ENCODE assay signal across 8 mouse cellular contexts in genomic region chr3:108562777-108563271, GRCm38 (mm10). TPM values are rescaled to one million over a fixed set of nuclear protein-coding genes. Genes with fewer than 3 reads are reported as not detected.
DNase-seq lines count a peak whose midpoint lies in the region; ATAC-seq and TF ChIP-seq lines count a peak whose summit lies in the region.

No protein-coding gene starts in this region.

- H3K9me3 ChIP-seq in hindbrain, embryonic 10.5 days = no peaks in the 10 kb centered on the region
- H3K9me3 ChIP-seq in midbrain, postnatal 0 days (ENCODE audit: low read length) = no peaks in the 10 kb centered on the region

- H3K27ac ChIP-seq in testis, adult 2 months (ENCODE audit: control insufficient read depth, insufficient read depth, low read depth, low read length) = peak overlapping the region; percentile 83
- peak overlapping the region; percentile 82 for H3K27ac ChIP-seq in embryonic fibroblast, embryonic 13.5 days (ENCODE audit: insufficient read depth, low read length)
- peak overlapping the region; percentile 93 for H3K27ac ChIP-seq in hindbrain, embryonic 10.5 days
- H3K27ac ChIP-seq in liver, adult 2 months (replicated peaks; ENCODE audit: insufficient read depth, low read depth, low read length) = peak overlapping the region; percentile 64
- H3K27ac ChIP-seq in midbrain, postnatal 0 days (ENCODE audit: low read depth, low read length) = peak overlapping the region; percentile 93

- H3K4me3 ChIP-seq in testis, adult 2 months (ENCODE audit: control insufficient read depth, low read depth, low read length) = peak overlapping the region; percentile 98
- H3K4me3 ChIP-seq in embryonic fibroblast, embryonic 13.5 days (ENCODE audit: insufficient read depth, low read length) = peak overlapping the region; percentile 31
- H3K4me3 ChIP-seq in hindbrain, embryonic 10.5 days = peak overlapping the region; percentile 87
- H3K4me3 ChIP-seq in liver, adult 2 months (ENCODE audit: insufficient read depth, low read depth, low read length) = peak overlapping the region; percentile 45
- H3K4me3 ChIP-seq in midbrain, postnatal 0 days (ENCODE audit: low read depth, low read length) = peak overlapping the region; percentile 83

- H3K27me3 ChIP-seq in testis, adult 2 months (ENCODE audit: control insufficient read depth, insufficient read depth, low read length) = no peaks in the 10 kb centered on the region
- no peaks in the 10 kb centered on the region for H3K27me3 ChIP-seq in hindbrain, embryonic 10.5 days (ENCODE audit: insufficient read depth, poor library complexity, severe bottlenecking)
- H3K27me3 ChIP-seq in liver, adult 2 months (ENCODE audit: control insufficient read depth, insufficient read depth, low read length) = no peaks in the 10 kb centered on the region
- H3K27me3 ChIP-seq in midbrain, postnatal 0 days (ENCODE audit: insufficient read depth, low read length) = no peaks in the 10 kb centered on the region

- peak overlapping the region; percentile 66 for H3K9ac ChIP-seq in liver, adult 2 months (ENCODE audit: low read depth, low read length)
- no peak overlapping the region; the same call in 1 of the 2 replicates for H3K9ac ChIP-seq in midbrain, postnatal 0 days (replicated peaks; ENCODE audit: low read length, poor library complexity, severe bottlenecking)

- H3K36me3 ChIP-seq in testis, adult 2 months (ENCODE audit: control insufficient read depth, insufficient read depth, low read length) = no peaks in the 10 kb centered on the region; the same call in 1 of the 2 replicates
- peaks cover 26% of the 10 kb centered on the region for H3K36me3 ChIP-seq in hindbrain, embryonic 10.5 days
- H3K36me3 ChIP-seq in liver, adult 2 months (ENCODE audit: control insufficient read depth, insufficient read depth, low read length) = peaks cover 14% of the 10 kb centered on the region; the same call in 1 of the 2 replicates
- peaks cover 13% of the 10 kb centered on the region; the same call in 1 of the 2 replicates for H3K36me3 ChIP-seq in midbrain, postnatal 0 days (ENCODE audit: insufficient read depth, low read length)

- peak overlapping the region; percentile 53 for H3K4me2 ChIP-seq in midbrain, postnatal 0 days (ENCODE audit: low read depth, low read length, poor library complexity, severe bottlenecking)

- H3K79me2 ChIP-seq in liver, adult 2 months (ENCODE audit: control insufficient read depth, insufficient read depth, low read length) = peaks cover 2% of the 10 kb centered on the region; the same call in 1 of the 2 replicates

- no peak for TF ChIP-seq POLR2A in testis, adult 2 months (IDR thresholded peaks at IDR 0.05; ENCODE audit: control insufficient read depth, low read depth, low read length)
- TF ChIP-seq POLR2A in embryonic fibroblast, embryonic 13.5 days (IDR thresholded peaks at IDR 0.05; ENCODE audit: low read depth, low read length) = no peak; the same call in 1 of the 2 replicates
- TF ChIP-seq POLR2A in liver, adult 2 months (IDR thresholded peaks at IDR 0.05; ENCODE audit: extremely low read depth, insufficient read depth, low read length) = no peak

- ATAC-seq in midbrain, postnatal 0 days (ENCODE audit: low FRiP score) = peak; percentile 80

- no peaks in the 10 kb centered on the region; the same call in 1 of the 2 replicates for H3K4me1 ChIP-seq in testis, adult 2 months (ENCODE audit: control insufficient read depth, insufficient read depth, low read length)
- no peaks in the 10 kb centered on the region for H3K4me1 ChIP-seq in embryonic fibroblast, embryonic 13.5 days (ENCODE audit: control insufficient read depth, insufficient read depth, low read length)
- peaks cover 31% of the 10 kb centered on the region for H3K4me1 ChIP-seq in hindbrain, embryonic 10.5 days (replicated peaks)
- H3K4me1 ChIP-seq in liver, adult 2 months (ENCODE audit: control insufficient read depth, insufficient read depth, low read length) = peaks cover 6% of the 10 kb centered on the region; the same call in 1 of the 2 replicates
- H3K4me1 ChIP-seq in midbrain, postnatal 0 days (ENCODE audit: insufficient read depth, low read length) = no peaks in the 10 kb centered on the region

- 14% methylated on average over 15 of the region's 15 CpGs for WGBS in hindbrain, embryonic 10.5 days
- WGBS in liver, adult 2 months = 7% methylated on average over 15 of the region's 15 CpGs
- 14% methylated on average over 15 of the region's 15 CpGs for WGBS in midbrain, postnatal 0 days

- no peak for TF ChIP-seq CTCF in testis, adult 2 months (IDR thresholded peaks at IDR 0.05; ENCODE audit: control insufficient read depth, insufficient read depth, insufficient replicate concordance, low read depth, low read length)
- no peak for TF ChIP-seq CTCF in embryonic fibroblast, embryonic 13.5 days (IDR thresholded peaks at IDR 0.05; ENCODE audit: borderline replicate concordance, insufficient read depth, low read length)
- no peak for TF ChIP-seq CTCF in liver, adult 2 months (IDR thresholded peaks at IDR 0.05; ENCODE audit: low read depth, low read length)
- peak; percentile 62 for TF ChIP-seq CTCF in midbrain, postnatal 0 days (IDR thresholded peaks at IDR 0.05)

- no peak for DNase-seq in testis, postnatal 10 days (ENCODE audit: low spot score)
- no peak for DNase-seq in hindbrain, embryonic 10.5 days (ENCODE audit: low spot score)
- DNase-seq in liver, adult 2 months (ENCODE audit: extremely low read depth, low read depth, low spot score) = no peak
- peak; percentile 76 for DNase-seq in midbrain, postnatal 0 days (ENCODE audit: low spot score)
- DNase-seq in frontal cortex, postnatal 25 days (ENCODE audit: low spot score in 2 of 2) = no peak
- no peak for DNase-seq in right cerebral cortex, postnatal 25 days

RNA-seq across cellular contexts. Expression of gene Tmem167b, which starts 0.6 kb away (rescaled TPM):
- 3.2 and 4.0 TPM in 2 replicates for polyA plus RNA-seq in testis, adult 2 months (2012; rRNA removed)
- 63.4 and 72.1 TPM in 2 replicates for polyA plus RNA-seq in embryonic fibroblast, embryonic 13.5 days (2011; ENCODE audit: insufficient read length, low read depth, missing spikeins)
- polyA plus RNA-seq in hindbrain, embryonic 10.5 days (2016; fragmentation: Nextera tagmentation; extraction: Ambion mirVana) = 37.7 and 42.4 TPM in 2 replicates
- total RNA-seq in liver, adult 2 months (2014; rRNA removed) = 25.0 and 25.7 TPM in 2 replicates
- polyA plus RNA-seq in liver, adult 2 months (2012; rRNA removed) = 2.7 and 3.3 TPM in 2 replicates
- 35.6 and 50.2 TPM in 2 replicates for total RNA-seq in midbrain, postnatal 0 days (2014; rRNA removed)
- 40.4 and 41.7 TPM in 2 replicates for polyA plus RNA-seq in midbrain, postnatal 0 days (2015; fragmentation: Nextera tagmentation; extraction: Ambion mirVana)

RNA-seq across cellular contexts. Expression of gene Taf13, which starts 8.7 kb away (rescaled TPM):
- 7.3 and 12.1 TPM in 2 replicates for polyA plus RNA-seq in testis, adult 2 months (2012; rRNA removed)
- 33.9 and 37.0 TPM in 2 replicates for polyA plus RNA-seq in embryonic fibroblast, embryonic 13.5 days (2011; ENCODE audit: insufficient read length, low read depth, missing spikeins)
- 64.2 and 67.8 TPM in 2 replicates for polyA plus RNA-seq in hindbrain, embryonic 10.5 days (2016; fragmentation: Nextera tagmentation; extraction: Ambion mirVana)
- total RNA-seq in liver, adult 2 months (2014; rRNA removed) = 7.3 and 9.9 TPM in 2 replicates
- polyA plus RNA-seq in liver, adult 2 months (2012; rRNA removed) = 2.5 and 3.0 TPM in 2 replicates
- 7.0 and 11.3 TPM in 2 replicates for total RNA-seq in midbrain, postnatal 0 days (2014; rRNA removed)
- polyA plus RNA-seq in midbrain, postnatal 0 days (2015; fragmentation: Nextera tagmentation; extraction: Ambion mirVana) = 43.2 and 44.1 TPM in 2 replicates

RNA-seq across cellular contexts. Expression of gene 5330417C22Rik, which starts 26.5 kb away (rescaled TPM):
- polyA plus RNA-seq in testis, adult 2 months (2012; rRNA removed) = 144 and 149 TPM in 2 replicates
- not detected in 2 replicates for polyA plus RNA-seq in embryonic fibroblast, embryonic 13.5 days (2011; ENCODE audit: insufficient read length, low read depth, missing spikeins)
- 1.4 and 2.3 TPM in 2 replicates for polyA plus RNA-seq in hindbrain, embryonic 10.5 days (2016; fragmentation: Nextera tagmentation; extraction: Ambion mirVana)
- total RNA-seq in liver, adult 2 months (2014; rRNA removed) = 0.55 and 0.60 TPM in 2 replicates
- polyA plus RNA-seq in liver, adult 2 months (2012; rRNA removed) = 0.20 and 0.45 TPM in 2 replicates
- 10.1 and 16.1 TPM in 2 replicates for total RNA-seq in midbrain, postnatal 0 days (2014; rRNA removed)
- 19.8 and 22.9 TPM in 2 replicates for polyA plus RNA-seq in midbrain, postnatal 0 days (2015; fragmentation: Nextera tagmentation; extraction: Ambion mirVana)

RNA-seq across cellular contexts. Expression of gene Wdr47, which starts 28.3 kb away (rescaled TPM):
- 11.2 and 14.3 TPM in 2 replicates for polyA plus RNA-seq in testis, adult 2 months (2012; rRNA removed)
- polyA plus RNA-seq in embryonic fibroblast, embryonic 13.5 days (2011; ENCODE audit: insufficient read length, low read depth, missing spikeins) = 17.9 and 18.2 TPM in 2 replicates
- 22.6 and 35.1 TPM in 2 replicates for polyA plus RNA-seq in hindbrain, embryonic 10.5 days (2016; fragmentation: Nextera tagmentation; extraction: Ambion mirVana)
- 1.2 and 1.7 TPM in 2 replicates for total RNA-seq in liver, adult 2 months (2014; rRNA removed)
- polyA plus RNA-seq in liver, adult 2 months (2012; rRNA removed) = 0.50 and 0.73 TPM in 2 replicates
- total RNA-seq in midbrain, postnatal 0 days (2014; rRNA removed) = 77.6 and 84.9 TPM in 2 replicates
- polyA plus RNA-seq in midbrain, postnatal 0 days (2015; fragmentation: Nextera tagmentation; extraction: Ambion mirVana) = 80.1 and 86.0 TPM in 2 replicates

RNA-seq across cellular contexts. Expression of gene 1700013F07Rik, which starts 28.9 kb away (rescaled TPM):
- 680 and 743 TPM in 2 replicates for polyA plus RNA-seq in testis, adult 2 months (2012; rRNA removed)
- polyA plus RNA-seq in embryonic fibroblast, embryonic 13.5 days (2011; ENCODE audit: insufficient read length, low read depth, missing spikeins) = not detected in 2 replicates
- 0.50 and 2.6 TPM in 2 replicates for polyA plus RNA-seq in hindbrain, embryonic 10.5 days (2016; fragmentation: Nextera tagmentation; extraction: Ambion mirVana)
- total RNA-seq in liver, adult 2 months (2014; rRNA removed) = not detected in 2 replicates
- not detected in 2 replicates for polyA plus RNA-seq in liver, adult 2 months (2012; rRNA removed)
- 2.4 and 3.4 TPM in 2 replicates for total RNA-seq in midbrain, postnatal 0 days (2014; rRNA removed)
- polyA plus RNA-seq in midbrain, postnatal 0 days (2015; fragmentation: Nextera tagmentation; extraction: Ambion mirVana) = 3.8 and 4.4 TPM in 2 replicates

Comparison
In these comparisons a context has a peak if more than half of its experiments do, and no peak if none do; other contexts are left out.
1. H3K4me3 ChIP-seq: peak in every context shown above with its lines; median percentile 98 in testis, adult 2 months; 87 in hindbrain, embryonic 10.5 days; 83 in midbrain, postnatal 0 days; 45 in liver, adult 2 months; 31 in embryonic fibroblast, embryonic 13.5 days.